Mouse (Mus musculus): ENCODE results near the gene Zkscan16.
A peak's percentile ranks its signal among the peaks of the same experiment; 100 is the strongest.

The Zkscan16 gene

GRCm38 (mm10) chr4:58998688-58999087 lies 55.3 kb downstream of the Zkscan16 start:
- no peak for DNase-seq (ENCODE audit: low read depth in 1 of 2, low spot score in 2 of 2)

- peak in 1 of 2 experiments; percentile 49 for DNase-seq (ENCODE audit: low read depth in 1 of 2, low spot score in 2 of 2)
Measured at GRCm38 (mm10) chr4:58999686-59000085, 56.3 kb downstream of the Zkscan16 start.

GRCm38 (mm10) chr4:59000614-59001013 lies 57.2 kb downstream of the Zkscan16 start:
- peak in 1 of 2 experiments; percentile 37 for DNase-seq (ENCODE audit: low read depth in 1 of 2, low spot score in 2 of 2)

GRCm38 (mm10) chr4:59002948-59003805 lies 59.7 kb downstream of the Zkscan16 start, which contains the start of gene Gm20503:
Gene Gm20503 (plus strand): TSS chr4:59003210.
- peak; percentile 76 to 86 for DNase-seq (ENCODE audit: low read depth in 1 of 2, low spot score in 2 of 2)

- no peak for DNase-seq (ENCODE audit: low read depth in 1 of 2, low spot score in 2 of 2)
Measured at GRCm38 (mm10) chr4:59003806-59004200, 60.4 kb downstream of the Zkscan16 start.

GRCm38 (mm10) chr4:59006211-59006610 lies 62.8 kb downstream of the Zkscan16 start:
- DNase-seq (ENCODE audit: low read depth in 1 of 2, low spot score in 2 of 2), result no peak

- DNase-seq (ENCODE audit: low read depth in 1 of 2, low spot score in 2 of 2), result no peak
Measured at GRCm38 (mm10) chr4:59007016-59007415, 63.6 kb downstream of the Zkscan16 start.

All from monocyte, adult 2 months (primary cell).